Mouse (Mus musculus) heart, embryonic 10.5 days (tissue): ENCODE data around the gene Col18a1. TPM values are rescaled to one million over a fixed set of nuclear protein-coding genes. Genes with fewer than 3 reads are reported as not detected.

Experiments used
- DNase-seq: peaks from one replicate; pipeline ENCODE4 v3.0.0-alpha.2; 2017; ENCODE audit warnings: low spot score
- H3K27ac ChIP-seq: fragments of 300-500 bp; sonication (generic); 2 replicates; pipeline ENCODE4 v1.5.1; 2016; ENCODE audit warnings: mild to moderate bottlenecking
- H3K27me3 ChIP-seq: fragments of 300-500 bp; sonication (generic); 2 replicates; pipeline ENCODE4 v1.6.1; 2016; ENCODE audit warnings: mild to moderate bottlenecking; ENCODE audit not compliant: poor library complexity, insufficient read depth, severe bottlenecking
- H3K36me3 ChIP-seq: fragments of 300-500 bp; sonication (generic); 2 replicates; pipeline ENCODE4 v1.6.1; 2016; ENCODE audit warnings: mild to moderate bottlenecking, moderate library complexity
- H3K4me1 ChIP-seq: fragments of 300-500 bp; sonication (generic); 2 replicates; pipeline ENCODE4 v1.6.1; 2016; ENCODE audit warnings: mild to moderate bottlenecking
- H3K4me3 ChIP-seq: fragments of 300-500 bp; sonication (generic); 2 replicates; pipeline ENCODE4 v1.5.1; 2016; ENCODE audit warnings: mild to moderate bottlenecking, moderate library complexity
- H3K9me3 ChIP-seq: fragments of 300-500 bp; sonication (generic); 2 replicates; pipeline ENCODE4 v1.6.1; 2016; ENCODE audit warnings: mild to moderate bottlenecking, moderate library complexity
- WGBS: fragments of 180-500 bp; shearing (Covaris S2); methylation state at CpG from one replicate; pipeline ENCODE4 v1.1.7; 2016; 5-methylcytosine and 5-hydroxymethylcytosine counted together
- polyA plus RNA-seq: library from polyadenylated mRNA; unstranded; fragments of >200 nt; fragmentation: Nextera tagmentation; extraction: Ambion mirVana; gene quantifications from 2 replicates; pipeline ENCODE4 v1.2.1, GENCODE M21; 2016

Gene Col18a1
- polyA plus RNA-seq, 1 experiment from 2014 or later: 232 TPM

- Histone ChIP-seq H3K4me3 (no peak overlapping the region), H3K36me3 (peaks cover 75% of the 10 kb centered on the region), H3K4me1 (peaks cover 7% of the 10 kb centered on the region; the same call in 1 of the 2 replicates), H3K27me3 (no peaks in the 10 kb centered on the region), H3K27ac (no peak overlapping the region), H3K9me3 (no peaks in the 10 kb centered on the region)
- WGBS: 80% methylated on average over 3 of the region's 3 CpGs
- DNase-seq: no peak
These were observed 104.9 kb downstream of the Col18a1 start for GRCm38 (mm10) chr10:77061426-77061825.

GRCm38 (mm10) chr10:77056768-77057167, 109.6 kb downstream of the Col18a1 start:
- Histone ChIP-seq H3K4me1 (peaks cover 7% of the 10 kb centered on the region), H3K27me3 (no peaks in the 10 kb centered on the region), H3K9me3 (no peaks in the 10 kb centered on the region), H3K27ac (0 out of 2 replicates have a peak overlapping the region, but pooled peaks have one; percentile 36), H3K4me3 (no peak overlapping the region), H3K36me3 (peaks cover 81% of the 10 kb centered on the region)
- no peak for DNase-seq
- WGBS: 79% methylated on average over 10 of the region's 10 CpGs

GRCm38 (mm10) chr10:77048606-77049005, 117.7 kb downstream of the Col18a1 start:
- DNase-seq: no peak
- Histone ChIP-seq H3K4me3 (no peak overlapping the region), H3K9me3 (no peaks in the 10 kb centered on the region), H3K27ac (no peak overlapping the region), H3K27me3 (no peaks in the 10 kb centered on the region), H3K4me1 (peaks cover 5% of the 10 kb centered on the region; the same call in 1 of the 2 replicates), H3K36me3 (peaks cover 78% of the 10 kb centered on the region)
- 92% methylated on average over 3 of the region's 3 CpGs for WGBS

- DNase-seq: no peak
- Histone ChIP-seq H3K9me3 (no peaks in the 10 kb centered on the region), H3K4me3 (no peak overlapping the region), H3K4me1 (peaks cover 5% of the 10 kb centered on the region; the same call in 1 of the 2 replicates), H3K27ac (no peak overlapping the region), H3K36me3 (peaks cover 78% of the 10 kb centered on the region), H3K27me3 (no peaks in the 10 kb centered on the region)
- 77% methylated on average over 4 of the region's 4 CpGs for WGBS
These were observed 118.2 kb downstream of the Col18a1 start for GRCm38 (mm10) chr10:77048196-77048595.

- Histone ChIP-seq H3K4me3 (no peak overlapping the region), H3K4me1 (peaks cover 12% of the 10 kb centered on the region), H3K27me3 (no peaks in the 10 kb centered on the region), H3K36me3 (peaks cover 57% of the 10 kb centered on the region), H3K27ac (no peak overlapping the region), H3K9me3 (no peaks in the 10 kb centered on the region)
- WGBS: 85% methylated on average over 8 of the region's 8 CpGs
- DNase-seq: no peak
These were observed 127.7 kb downstream of the Col18a1 start for GRCm38 (mm10) chr10:77038579-77039174.

- Histone ChIP-seq H3K4me3 (no peak overlapping the region), H3K9me3 (no peaks in the 10 kb centered on the region), H3K27ac (no peak overlapping the region), H3K27me3 (peaks cover 14% of the 10 kb centered on the region; the same call in 1 of the 2 replicates), H3K4me1 (peaks cover 27% of the 10 kb centered on the region), H3K36me3 (peaks cover 30% of the 10 kb centered on the region)
- WGBS: 74% methylated on average over 6 of the region's 6 CpGs
- no peak for DNase-seq
These were observed 130.9 kb downstream of the Col18a1 start for GRCm38 (mm10) chr10:77035487-77035886.

GRCm38 (mm10) chr10:77033323-77034025, 132.9 kb downstream of the Col18a1 start:
- Histone ChIP-seq H3K36me3 (peaks cover 11% of the 10 kb centered on the region), H3K27me3 (peaks cover 14% of the 10 kb centered on the region; the same call in 1 of the 2 replicates), H3K4me1 (peaks cover 35% of the 10 kb centered on the region), H3K4me3 (peak overlapping the region; percentile 84), H3K27ac (peak overlapping the region; percentile 91), H3K9me3 (no peaks in the 10 kb centered on the region)
- WGBS: under 1% methylated on average over 30 of the region's 30 CpGs
- DNase-seq: peak; percentile 86

- H3K4me3 ChIP-seq: peak overlapping the region; percentile 84
- peaks cover 35% of the 10 kb centered on the region for H3K4me1 ChIP-seq
- DNase-seq: peak; percentile 97
- WGBS: under 1% methylated on average over 49 of the region's 49 CpGs
- peaks cover 14% of the 10 kb centered on the region; the same call in 1 of the 2 replicates for H3K27me3 ChIP-seq
- peaks cover 6% of the 10 kb centered on the region for H3K36me3 ChIP-seq
- peak overlapping the region; percentile 91 for H3K27ac ChIP-seq
- H3K9me3 ChIP-seq: no peaks in the 10 kb centered on the region
These were observed 133.6 kb downstream of the Col18a1 start for GRCm38 (mm10) chr10:77032591-77033322.

- Histone ChIP-seq H3K27me3 (peaks cover 14% of the 10 kb centered on the region; the same call in 1 of the 2 replicates), H3K4me3 (peak within 1 kb of the TSS; percentile 84), H3K36me3 (peaks cover under 1% of the 10 kb centered on the region; the same call in 1 of the 2 replicates), H3K4me1 (peaks cover 35% of the 10 kb centered on the region), H3K27ac (peak within 1 kb of the TSS; percentile 91), H3K9me3 (no peaks in the 10 kb centered on the region)
- DNase-seq: no peak
- 26% methylated on average over 13 of the region's 13 CpGs for WGBS
These were observed 134.5 kb downstream of the Col18a1 start, which contains the start of gene Slc19a1 for GRCm38 (mm10) chr10:77031768-77032375. TSS of gene Slc19a1 (plus strand) at chr10:77032241.

GRCm38 (mm10) chr10:77030666-77031065, 135.7 kb downstream of the Col18a1 start:
- H3K9me3 ChIP-seq: no peaks in the 10 kb centered on the region
- no peaks in the 10 kb centered on the region for H3K36me3 ChIP-seq
- 85% methylated on average over 5 of the region's 5 CpGs for WGBS
- peaks cover 23% of the 10 kb centered on the region; the same call in 1 of the 2 replicates for H3K27me3 ChIP-seq
- H3K27ac ChIP-seq: no peak overlapping the region
- no peak for DNase-seq
- H3K4me1 ChIP-seq: peaks cover 35% of the 10 kb centered on the region
- H3K4me3 ChIP-seq: no peak overlapping the region

- no peak overlapping the region for H3K4me3 ChIP-seq
- 79% methylated on average over 4 of the region's 4 CpGs for WGBS
These were observed 136.6 kb downstream of the Col18a1 start for GRCm38 (mm10) chr10:77029761-77030160.

GRCm38 (mm10) chr10:77028782-77029296, 137.5 kb downstream of the Col18a1 start:
- 75% methylated on average over 6 of the region's 6 CpGs for WGBS
- Histone ChIP-seq H3K4me1 (peaks cover 25% of the 10 kb centered on the region), H3K27me3 (peaks cover 27% of the 10 kb centered on the region), H3K4me3 (no peak overlapping the region), H3K27ac (no peak overlapping the region), H3K9me3 (no peaks in the 10 kb centered on the region), H3K36me3 (no peaks in the 10 kb centered on the region)
- DNase-seq: no peak

More at GRCm38 (mm10) chr10:77029761-77030160, 136.6 kb downstream of the Col18a1 start:
- Histone ChIP-seq H3K36me3 (no peaks in the 10 kb centered on the region), H3K27me3 (peaks cover 27% of the 10 kb centered on the region), H3K27ac (no peak overlapping the region), H3K4me1 (peaks cover 34% of the 10 kb centered on the region), H3K9me3 (no peaks in the 10 kb centered on the region)
- DNase-seq: no peak
